Mouse (Mus musculus) lung, postnatal 0 days (tissue): ENCODE data around the gene Cep41.

Source experiments
- CTCF ChIP-seq: IDR thresholded peaks from 2 replicates; pipeline ENCODE4 v1.5.1; 2016; ENCODE audit warnings: antibody characterized with exemption, mild to moderate bottlenecking
- EP300 ChIP-seq: IDR thresholded peaks from 2 replicates; pipeline ENCODE4 v1.6.1; 2016; ENCODE audit warnings: antibody characterized with exemption, mild to moderate bottlenecking, control low read depth

GRCm38 (mm10) chr6:30617020-30617958, 76.3 kb downstream of the Cep41 start:
- TF ChIP-seq CTCF (no peak), EP300 (no peak)
